Mouse (Mus musculus) midbrain, postnatal 0 days (tissue): ENCODE data around the gene Styx. TPM values are rescaled to one million over a fixed set of nuclear protein-coding genes. Genes with fewer than 3 reads are reported as not detected.
A peak's percentile ranks its signal among the peaks of the same experiment; 100 is the strongest.

ENCODE experiments used
- ATAC-seq: fragments of 200-750 bp; cut with Nextera tagmentation; 2 replicates; pipeline ENCODE4 v1.8.0; 2017; ENCODE audit warnings: moderate number of reproducible peaks, mild to moderate bottlenecking, moderate TSS enrichment, moderate library complexity; ENCODE audit not compliant: low FRiP score
- DNase-seq: peaks from one replicate; pipeline ENCODE4 v3.0.0-alpha.2; 2015; ENCODE audit warnings: low spot score
- H3K27ac ChIP-seq: fragments of 300-500 bp; sonication (generic); 2 replicates; pipeline ENCODE4 v1.5.1; 2014; ENCODE audit warnings: low read depth, mild to moderate bottlenecking, low read length, mixed read lengths
- H3K27me3 ChIP-seq: fragments of 300-500 bp; sonication (generic); 2 replicates; pipeline ENCODE4 v1.6.1; 2014; ENCODE audit warnings: low read length, control low read depth, mixed read lengths; ENCODE audit not compliant: insufficient read depth
- H3K36me3 ChIP-seq: fragments of 300-500 bp; sonication (generic); 2 replicates; pipeline ENCODE4 v1.6.1; 2014; ENCODE audit warnings: low read length, control low read depth, mixed read lengths; ENCODE audit not compliant: insufficient read depth
- H3K4me1 ChIP-seq: fragments of 300-500 bp; sonication (generic); 2 replicates; pipeline ENCODE4 v1.6.1; 2014; ENCODE audit warnings: mild to moderate bottlenecking, control low read depth, antibody characterized with exemption, low read length, mixed read lengths; ENCODE audit not compliant: insufficient read depth
- H3K4me2 ChIP-seq: fragments of 300-500 bp; sonication (generic); 2 replicates; pipeline ENCODE4 v1.6.1; 2014; ENCODE audit warnings: low read depth, mild to moderate bottlenecking, low read length, mixed read lengths; ENCODE audit not compliant: poor library complexity, severe bottlenecking
- H3K4me3 ChIP-seq: fragments of 300-500 bp; sonication (generic); 2 replicates; pipeline ENCODE4 v1.5.1; 2014; ENCODE audit warnings: low read depth, mild to moderate bottlenecking, low read length, moderate library complexity
- H3K9ac ChIP-seq: fragments of 300-500 bp; sonication (generic); replicated peaks from 2 replicates; pipeline ENCODE4 v1.6.1; 2014; ENCODE audit warnings: mild to moderate bottlenecking, low read length, moderate library complexity, mixed read lengths; ENCODE audit not compliant: poor library complexity, severe bottlenecking
- H3K9me3 ChIP-seq: fragments of 300-500 bp; sonication (generic); 2 replicates; pipeline ENCODE4 v1.6.1; 2016; ENCODE audit warnings: low read length, control low read depth
- CTCF ChIP-seq: IDR thresholded peaks from 2 replicates; pipeline ENCODE4 v1.5.1; 2016; ENCODE audit warnings: antibody characterized with exemption, mild to moderate bottlenecking
- WGBS: fragments of 180-500 bp; shearing (Covaris S2); extraction: QIAGEN DNeasy Blood & Tissue Kit; methylation state at CpG from one replicate; pipeline ENCODE4 v1.1.7; 2014; 5-methylcytosine and 5-hydroxymethylcytosine counted together
- polyA plus RNA-seq: library from polyadenylated mRNA; unstranded; fragments of >200 nt; fragmentation: Nextera tagmentation; extraction: Ambion mirVana; gene quantifications from 2 replicates; pipeline ENCODE4 v1.2.1, GENCODE M21; 2015
- total RNA-seq: library from RNA; depleted of rRNA; stranded (reverse); fragments of >200 nt; gene quantifications from 2 replicates; pipeline ENCODE4 v1.2.3, GENCODE M21; 2014

Gene Styx
- total and polyA plus RNA-seq, 2 experiments from 2014 or later = 26.8 to 72.1 TPM

- 82% methylated on average over 4 of the region's 4 CpGs for WGBS
- 0 out of 2 replicates have a peak, but pooled peaks cover 7% of the 10 kb centered on the region for H3K4me1 ChIP-seq
- no peak for ATAC-seq
Observed at GRCm38 (mm10) chr14:45320111-45320510, 30.8 kb upstream of the Styx start.

DNA sequence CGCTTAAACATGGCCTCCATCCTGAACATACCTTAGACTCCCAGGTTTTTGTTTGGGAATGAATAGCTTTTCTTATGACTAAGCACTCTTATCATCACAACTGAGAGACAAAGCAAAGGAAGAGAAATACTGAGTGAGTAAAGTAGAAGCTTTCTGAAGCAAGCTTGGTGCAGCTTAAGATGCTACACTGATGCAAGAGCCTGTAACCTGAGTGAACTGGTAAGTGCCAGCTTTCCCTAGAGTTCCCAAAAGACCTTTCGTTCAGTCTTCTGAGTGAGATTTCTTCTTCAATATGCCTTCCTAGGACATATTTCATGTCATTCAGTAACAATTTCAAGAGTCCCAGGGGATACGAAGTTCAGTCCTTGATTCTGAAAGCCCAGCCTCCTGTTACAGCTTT is 29.8 kb upstream of the Styx start:
- no peak overlapping the region for H3K4me2 ChIP-seq
- H3K27me3 ChIP-seq = no peaks in the 10 kb centered on the region
- ATAC-seq = no peak
- H3K4me3 ChIP-seq = no peak overlapping the region
- H3K27ac ChIP-seq = no peak overlapping the region
- no peak for TF ChIP-seq CTCF
- no peaks in the 10 kb centered on the region for H3K36me3 ChIP-seq
- WGBS = 85% methylated on average over 3 of the region's 3 CpGs
- 0 out of 2 replicates have a peak, but pooled peaks cover 7% of the 10 kb centered on the region for H3K4me1 ChIP-seq
- DNase-seq = no peak
- H3K9me3 ChIP-seq = no peaks in the 10 kb centered on the region
- H3K9ac ChIP-seq = no peak overlapping the region

More at GRCm38 (mm10) chr14:45320111-45320510, 30.8 kb upstream of the Styx start:
- no peak for DNase-seq
- TF ChIP-seq CTCF = no peak
- no peak overlapping the region for H3K27ac ChIP-seq
- no peak overlapping the region for H3K4me2 ChIP-seq
- no peaks in the 10 kb centered on the region for H3K27me3 ChIP-seq
- no peaks in the 10 kb centered on the region for H3K9me3 ChIP-seq
- no peak overlapping the region for H3K4me3 ChIP-seq
- H3K36me3 ChIP-seq = no peaks in the 10 kb centered on the region
- no peak overlapping the region for H3K9ac ChIP-seq

DNA sequence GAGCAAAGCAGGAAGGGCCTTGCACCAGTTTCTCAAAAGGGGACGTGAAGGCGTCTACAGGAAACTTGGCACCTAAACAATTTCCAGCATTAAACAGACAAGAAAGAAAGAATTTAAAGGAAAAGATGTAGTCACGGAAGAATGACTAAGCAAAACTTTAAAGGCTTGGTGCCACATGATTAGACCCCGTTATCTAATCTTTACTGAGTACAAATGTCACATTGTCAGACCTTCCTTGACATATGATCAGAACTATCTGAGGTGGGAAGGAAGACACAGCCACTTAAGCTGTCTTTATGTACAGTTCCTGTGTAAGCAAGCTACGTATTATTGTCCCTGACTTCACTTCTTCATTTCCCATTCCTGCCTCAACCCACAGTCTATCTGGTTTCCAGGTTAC is 29.3 kb upstream of the Styx start:
- Histone ChIP-seq H3K27me3 (no peaks in the 10 kb centered on the region), H3K4me2 (no peak overlapping the region), H3K4me1 (0 out of 2 replicates have a peak, but pooled peaks cover 3% of the 10 kb centered on the region), H3K9ac (no peak overlapping the region), H3K4me3 (no peak overlapping the region), H3K27ac (no peak overlapping the region), H3K9me3 (no peaks in the 10 kb centered on the region), H3K36me3 (no peaks in the 10 kb centered on the region)
- DNase-seq (no peak), ATAC-seq (no peak)
- WGBS = 78% methylated on average over 5 of the region's 5 CpGs
- no peak for TF ChIP-seq CTCF

- no peak overlapping the region for H3K4me3 ChIP-seq
- no peaks in the 10 kb centered on the region for H3K4me1 ChIP-seq
- H3K27me3 ChIP-seq = no peaks in the 10 kb centered on the region
- H3K9ac ChIP-seq = no peak overlapping the region
- no peak for DNase-seq
- H3K27ac ChIP-seq = no peak overlapping the region
- H3K4me2 ChIP-seq = no peak overlapping the region
- H3K36me3 ChIP-seq = no peaks in the 10 kb centered on the region
- no peak for TF ChIP-seq CTCF
- WGBS = 85% methylated on average over 2 of the region's 2 CpGs
- H3K9me3 ChIP-seq = no peaks in the 10 kb centered on the region
- ATAC-seq = no peak
Observed at GRCm38 (mm10) chr14:45322450-45322849, 28.4 kb upstream of the Styx start.

DNA sequence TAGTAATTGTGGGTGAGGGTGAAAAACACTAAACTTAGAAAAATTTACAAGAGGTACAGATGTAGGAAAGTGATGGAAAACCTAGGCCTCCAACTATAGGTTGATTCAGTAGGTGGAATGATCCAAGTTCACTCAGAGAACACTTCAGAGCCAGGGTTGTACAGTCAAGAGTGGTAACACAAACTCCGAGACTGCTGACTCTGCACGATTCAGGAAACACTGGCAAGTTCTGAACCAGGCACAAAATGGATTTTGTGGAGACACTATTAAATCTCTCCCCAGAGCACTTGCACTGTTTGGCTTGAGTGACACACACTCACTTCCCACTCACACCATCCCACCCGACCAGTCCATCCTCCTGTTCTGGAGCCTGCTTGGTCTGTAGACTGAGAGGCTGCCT is 27.6 kb upstream of the Styx start:
- ATAC-seq (no peak), DNase-seq (no peak)
- Histone ChIP-seq H3K36me3 (no peaks in the 10 kb centered on the region), H3K9me3 (no peaks in the 10 kb centered on the region), H3K4me3 (no peak overlapping the region), H3K4me2 (no peak overlapping the region), H3K27me3 (no peaks in the 10 kb centered on the region), H3K4me1 (no peaks in the 10 kb centered on the region), H3K27ac (no peak overlapping the region), H3K9ac (no peak overlapping the region)
- no peak for TF ChIP-seq CTCF
- WGBS = 92% methylated on average over 3 of the region's 3 CpGs

GRCm38 (mm10) chr14:45325471-45325870 is 25.4 kb upstream of the Styx start:
- ATAC-seq (no peak), DNase-seq (peak; percentile 79)
- H3K4me2 ChIP-seq = no peak overlapping the region
- no peak overlapping the region for H3K9ac ChIP-seq
- H3K36me3 ChIP-seq = no peaks in the 10 kb centered on the region
- no peaks in the 10 kb centered on the region for H3K27me3 ChIP-seq
- H3K9me3 ChIP-seq = no peaks in the 10 kb centered on the region
- H3K4me3 ChIP-seq = no peak overlapping the region
- H3K27ac ChIP-seq = no peak overlapping the region
- no peak for TF ChIP-seq CTCF
- H3K4me1 ChIP-seq = no peaks in the 10 kb centered on the region
